Mouse (Mus musculus) spleen, adult 18-20 months (tissue): ENCODE measurements around the gene Suox.
"Not testable (repeated sequence)": the region's sequence is repeated elsewhere in the genome, so short reads cannot be mapped to it uniquely, and the experiment has no call there.

Experiments used
- DNase-seq, 2 experiments: peaks; one replicate each; pipeline ENCODE4 v3.0.0; 2022; ENCODE audit warnings: mixed read lengths in 2 of 2

The Suox gene

DNA sequence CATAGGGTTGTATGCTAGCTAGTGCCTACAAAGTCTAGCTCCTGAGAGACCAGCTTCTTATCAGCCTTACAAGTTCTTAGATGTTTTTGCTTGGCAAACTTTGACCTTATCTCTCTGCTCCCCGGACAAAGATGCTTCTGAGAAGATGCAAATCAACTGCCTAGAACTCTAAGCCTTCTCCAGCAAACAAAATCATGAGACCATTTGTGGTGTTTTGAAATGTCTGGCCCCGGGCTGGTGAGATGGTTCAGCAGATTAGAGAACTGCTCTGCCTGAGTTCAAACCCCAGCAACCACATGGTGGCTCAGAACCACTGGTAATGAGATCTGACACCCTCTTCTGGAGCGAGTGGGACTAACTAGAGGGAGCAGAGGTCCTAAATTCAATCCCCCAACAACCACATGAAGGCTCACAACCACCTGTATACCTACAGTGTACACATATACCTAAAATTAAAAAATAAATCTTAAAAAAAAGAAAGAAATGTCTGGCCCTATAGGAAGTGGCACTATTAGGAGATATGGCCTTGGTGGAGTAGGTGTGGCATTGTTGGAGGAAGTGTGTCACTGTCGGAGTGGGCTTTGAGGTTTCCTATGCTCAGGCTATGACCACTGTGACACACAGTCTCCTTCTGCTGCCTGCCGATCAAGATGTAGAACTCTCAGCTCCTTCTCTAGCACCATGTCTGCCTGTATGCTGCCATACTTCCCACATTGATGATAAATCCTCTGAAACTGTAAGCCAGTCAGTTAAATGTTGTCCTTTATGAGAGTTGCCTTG, 10.2 kb downstream of the Suox start:
- no peak for DNase-seq

DNA sequence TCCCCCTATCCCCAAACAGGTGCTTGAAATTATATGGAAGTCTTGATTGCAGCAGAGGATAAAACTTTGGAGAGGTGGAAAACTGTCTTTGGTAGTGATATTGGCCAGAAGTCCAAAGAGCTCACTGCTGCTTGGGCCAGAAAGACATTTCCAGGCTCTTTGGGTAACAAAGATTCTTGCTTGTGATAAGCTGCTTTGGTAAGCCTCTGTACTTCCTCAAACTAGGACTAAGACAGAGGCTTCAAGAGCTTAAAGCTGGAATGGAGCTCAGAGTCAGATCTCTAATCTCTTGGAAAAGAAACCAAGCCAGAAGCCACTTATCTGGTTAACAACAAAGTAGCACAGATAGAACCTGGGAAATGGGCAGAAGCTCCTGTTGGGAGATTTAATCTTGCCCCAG, 11.4 kb downstream of the Suox start:
- no peak for DNase-seq

DNA sequence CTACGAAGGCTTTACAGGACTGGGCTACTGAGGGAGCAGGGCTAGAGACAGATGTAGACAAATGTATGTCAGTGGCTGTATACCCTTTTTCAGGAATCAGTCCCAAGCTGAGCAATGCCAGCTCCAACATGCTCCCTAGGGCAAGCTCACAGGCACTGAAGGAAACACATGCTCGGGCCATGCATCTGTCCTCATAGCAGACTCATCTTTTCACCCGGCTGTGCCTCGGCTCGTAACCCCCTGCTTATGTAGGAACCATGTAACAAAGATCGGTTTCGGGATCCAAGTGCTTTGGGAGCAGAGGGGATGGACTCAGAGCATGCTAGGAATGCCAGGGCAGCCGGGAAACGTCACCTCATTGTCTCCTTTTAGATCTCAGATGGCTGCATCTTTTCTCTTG, 14.4 kb downstream of the Suox start:
- DNase-seq = no peak

DNA sequence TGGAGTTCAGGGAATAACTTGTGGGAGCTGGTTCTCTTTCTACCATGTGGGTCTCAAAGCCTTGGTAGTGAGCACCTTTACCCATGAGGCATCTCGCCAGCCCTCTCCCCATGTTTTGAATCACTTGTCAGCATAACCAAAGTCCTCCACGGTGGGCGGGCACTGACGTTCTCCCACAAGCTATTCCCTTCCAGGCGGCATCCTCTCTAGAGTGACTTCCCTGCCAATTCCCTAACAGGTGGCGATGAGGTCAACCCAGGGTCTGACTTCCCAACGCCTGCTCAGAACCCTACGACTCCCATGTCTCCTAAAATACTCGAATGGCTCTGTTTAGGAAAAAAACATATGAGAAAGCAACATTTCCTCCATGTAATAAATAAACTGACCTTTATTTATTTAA, 16.0 kb downstream of the Suox start:
- no peak for DNase-seq

DNA sequence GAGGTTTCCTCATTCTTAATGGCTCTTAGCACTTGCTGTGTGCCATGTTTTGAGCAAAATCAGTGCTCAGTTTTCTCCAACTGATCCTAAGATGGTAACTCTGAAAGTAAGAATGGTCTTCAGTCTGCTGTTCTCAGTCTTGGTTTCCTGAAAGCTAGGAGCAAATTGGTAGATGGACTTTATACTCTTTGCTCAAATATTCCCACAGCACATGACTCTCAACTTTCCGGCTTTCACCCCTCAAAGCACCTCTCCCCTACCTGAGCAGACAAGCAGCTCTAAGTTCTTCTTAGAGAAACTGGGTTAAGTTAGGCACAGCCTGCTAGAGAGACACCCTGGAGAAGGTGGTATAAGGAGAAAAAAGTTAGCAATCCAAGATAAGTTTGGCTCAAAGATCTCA, 17.1 kb downstream of the Suox start:
- no peak for DNase-seq

DNA sequence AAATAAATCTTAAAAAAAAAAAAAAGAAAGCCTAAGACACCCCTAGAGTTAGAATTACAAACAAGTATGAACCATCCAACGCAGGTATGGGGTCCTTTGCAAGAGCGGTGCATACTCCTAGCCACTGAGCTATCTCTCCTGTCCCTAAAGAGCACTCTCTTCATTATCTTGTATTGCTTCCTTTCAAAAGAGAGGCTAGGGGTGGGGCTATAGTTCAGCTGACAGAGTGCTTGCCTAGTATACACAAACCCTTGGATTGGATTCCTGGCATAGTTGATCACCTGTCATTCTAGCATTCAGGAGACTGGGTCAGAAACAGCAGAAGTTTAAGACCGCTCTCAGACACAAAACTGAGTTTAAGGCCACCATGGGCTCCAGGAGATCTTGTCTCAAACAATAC, 18.6 kb downstream of the Suox start:
- DNase-seq = no peak

DNA sequence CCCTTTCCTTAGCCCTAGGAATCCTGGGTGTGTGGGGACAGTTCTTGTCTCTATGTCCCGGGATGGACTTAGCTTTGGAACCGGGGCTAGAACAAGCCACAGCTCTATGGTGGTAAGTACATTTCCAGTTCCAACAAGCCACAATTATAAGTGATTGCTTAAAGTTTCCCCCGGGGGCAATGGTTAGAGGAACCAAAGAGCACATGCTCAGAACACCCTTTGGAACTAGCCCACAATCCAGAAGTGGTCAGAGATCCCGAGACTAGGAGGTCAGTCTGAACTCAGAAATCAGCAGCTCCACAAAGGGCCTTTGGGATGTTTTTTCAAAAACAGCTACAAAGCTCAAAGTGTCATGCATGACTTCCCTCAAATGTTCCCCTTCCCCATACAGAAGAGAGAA, 20.0 kb downstream of the Suox start:
- no peak for DNase-seq

DNA sequence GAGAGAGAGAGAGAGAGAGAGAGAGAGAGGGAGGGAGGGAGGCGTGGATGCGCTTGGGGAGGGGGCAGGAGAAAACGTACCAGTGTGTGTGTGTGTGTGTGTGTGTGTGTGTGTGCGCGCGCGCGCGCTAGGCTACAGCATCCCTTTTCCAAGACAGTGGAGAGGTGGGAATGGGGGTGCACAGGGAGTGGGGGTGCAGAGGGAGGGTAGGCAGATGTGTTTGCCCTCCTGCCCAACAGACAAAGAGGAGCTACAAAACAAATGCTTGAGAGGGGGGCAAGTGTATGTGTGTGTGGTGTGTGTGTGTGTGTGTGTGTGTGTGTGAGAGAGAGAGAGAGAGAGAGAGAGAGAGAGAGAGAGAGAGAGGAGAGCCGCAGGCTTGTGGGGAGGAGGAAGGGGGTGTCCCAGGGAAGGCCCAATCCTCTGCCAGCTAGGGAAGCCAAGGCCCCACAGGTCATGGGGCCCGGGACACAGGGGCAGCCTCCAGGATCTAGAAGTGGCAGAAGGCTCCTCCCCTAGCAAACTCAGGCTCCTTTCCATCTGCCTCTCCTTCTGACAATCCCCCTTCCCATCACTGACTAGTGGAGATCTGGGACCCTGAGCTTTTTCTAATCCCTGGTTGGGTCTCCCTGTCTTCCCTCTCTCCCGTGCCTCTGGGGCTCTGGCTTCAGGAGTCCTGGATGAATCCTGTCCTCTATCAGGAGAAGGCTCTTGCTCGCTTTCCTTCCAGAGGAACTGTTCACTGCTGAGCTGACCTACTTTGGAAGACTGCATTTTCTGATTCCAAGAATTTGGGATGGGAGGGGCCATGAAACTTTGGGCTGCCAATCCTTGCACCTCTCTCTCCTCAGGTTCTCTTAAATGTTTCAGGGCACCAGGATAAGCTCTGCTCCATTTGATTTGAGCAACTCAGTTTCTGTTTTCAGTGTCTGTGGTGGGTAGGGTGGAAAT, 27.5 kb downstream of the Suox start:
- no peak for DNase-seq

DNA sequence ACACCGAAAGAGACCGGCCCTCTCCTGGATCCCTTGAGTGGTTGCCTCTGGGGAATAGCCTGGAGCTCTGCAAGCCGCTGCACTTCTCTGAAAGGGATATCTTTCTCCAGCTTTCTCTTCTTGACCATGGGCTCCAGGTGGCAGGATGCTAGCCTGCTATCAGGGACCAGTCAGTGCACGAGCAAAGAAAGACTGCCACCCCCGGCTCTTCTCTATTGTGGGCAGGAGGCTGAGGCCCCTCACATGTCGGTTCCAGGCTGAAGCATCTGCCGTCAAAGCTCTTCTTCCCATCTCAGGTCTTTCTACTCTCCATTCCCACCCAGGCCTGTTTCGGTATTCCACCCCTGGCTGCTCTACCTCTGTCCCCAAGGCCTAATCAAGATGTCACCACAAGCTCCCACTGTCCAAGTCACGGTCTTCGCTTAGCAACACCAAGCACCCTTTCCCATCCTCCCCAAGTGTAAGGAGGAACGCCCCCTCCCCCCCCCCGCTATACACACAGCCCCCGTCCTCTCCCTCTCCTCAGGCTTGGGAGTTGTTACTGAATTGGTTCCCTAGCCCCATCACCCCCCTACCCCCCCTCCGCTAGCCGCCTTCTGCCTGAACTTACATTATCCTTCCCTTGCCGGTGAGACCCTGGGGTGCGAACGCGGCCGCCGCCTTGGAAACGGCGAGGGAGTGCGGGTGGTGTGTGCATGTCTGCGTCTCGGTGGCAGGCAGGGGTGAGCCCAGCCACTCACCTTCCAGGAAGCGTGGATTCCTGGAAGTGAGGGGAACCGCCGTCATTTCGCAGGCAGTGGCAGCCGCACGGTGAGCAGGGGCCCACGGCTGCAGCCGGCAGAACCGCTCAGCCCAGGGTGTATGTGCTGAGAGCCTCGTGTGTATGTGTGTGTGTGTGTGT, 28.5 kb downstream of the Suox start, which contains the start of gene Ikzf4:
Ikzf4 (minus strand) TSS at position 881 of the 901 bp plus-strand sequence.
- no peak for DNase-seq

DNA sequence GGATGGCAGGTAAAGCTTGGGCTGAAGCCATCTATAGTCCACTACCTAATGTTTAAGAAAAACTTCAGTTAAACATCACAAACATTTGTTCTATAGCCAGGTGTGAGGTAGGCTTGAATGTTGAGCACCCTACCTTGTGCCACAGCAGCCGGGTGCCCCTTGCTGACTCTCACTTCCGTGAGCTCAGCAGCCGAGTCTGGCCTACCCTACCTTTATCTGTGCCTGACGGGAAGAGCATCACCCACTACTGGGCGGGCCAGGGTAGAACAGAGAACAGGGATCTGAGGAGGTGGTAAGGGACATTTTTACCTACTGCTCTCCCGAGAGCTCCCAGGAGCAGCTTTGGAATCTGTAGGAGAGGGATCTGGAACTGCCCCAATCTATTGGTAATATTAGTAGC, 31.1 kb downstream of the Suox start:
- DNase-seq = no peak

DNA sequence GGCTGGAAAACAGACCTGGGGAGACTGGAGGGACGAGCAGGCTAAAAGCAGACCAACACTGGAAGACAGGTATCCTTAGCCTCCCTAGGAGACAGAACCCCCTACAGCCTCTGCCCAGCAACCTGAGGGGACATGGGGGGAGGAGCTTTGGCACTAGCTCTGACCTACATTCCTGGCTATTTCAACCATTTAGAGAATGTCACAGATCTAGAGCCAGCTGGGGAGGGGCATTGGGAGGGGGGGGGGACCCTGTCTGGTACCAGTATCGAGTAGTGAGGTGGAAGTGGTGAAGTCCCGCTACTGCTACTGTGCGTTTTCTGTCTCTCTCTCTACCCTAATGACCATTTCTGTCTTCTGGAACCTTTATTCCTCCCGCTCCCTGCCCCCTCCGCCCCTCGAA, 32.0 kb downstream of the Suox start:
- no peak for DNase-seq

DNA sequence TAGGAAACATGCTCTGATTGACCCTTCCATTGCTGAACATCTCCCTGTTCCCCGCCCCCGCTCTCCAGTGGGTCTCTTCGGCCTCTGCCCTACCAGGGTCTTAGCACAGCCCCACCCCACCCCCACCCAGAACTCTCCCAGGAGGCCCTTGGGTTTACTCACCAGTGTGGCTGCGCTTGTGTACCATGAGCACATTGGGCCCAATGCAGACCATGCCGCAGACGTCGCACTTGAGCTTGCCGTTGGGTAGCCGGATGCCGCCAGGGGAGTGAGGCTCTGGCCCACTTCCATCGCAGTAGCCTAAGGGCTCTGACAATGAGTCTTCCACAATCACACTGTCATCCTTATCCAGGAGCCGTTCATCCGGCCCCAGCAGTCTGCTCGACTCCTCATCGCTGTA, 33.0 kb downstream of the Suox start:
- DNase-seq = no peak

DNA sequence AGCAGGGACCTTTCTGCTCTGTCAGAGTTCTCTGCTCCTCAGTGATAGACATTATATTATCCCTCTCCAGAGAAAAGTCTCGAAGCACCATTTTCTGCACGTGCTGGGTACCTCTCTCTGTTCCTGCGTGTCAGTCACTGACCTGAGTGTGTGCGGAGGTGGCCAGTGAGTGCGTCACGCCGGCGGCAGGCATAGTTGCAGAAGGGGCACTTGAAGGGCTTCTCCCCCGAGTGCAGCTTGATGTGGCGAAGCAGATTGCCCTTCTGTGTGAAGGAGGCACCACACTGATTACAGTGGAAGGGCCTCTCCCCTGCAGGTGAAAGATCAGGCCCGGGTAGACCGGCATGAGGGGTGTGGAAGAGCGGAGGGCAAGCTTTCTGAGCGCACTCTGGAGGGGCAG, 33.9 kb downstream of the Suox start:
- no peak for DNase-seq

DNA sequence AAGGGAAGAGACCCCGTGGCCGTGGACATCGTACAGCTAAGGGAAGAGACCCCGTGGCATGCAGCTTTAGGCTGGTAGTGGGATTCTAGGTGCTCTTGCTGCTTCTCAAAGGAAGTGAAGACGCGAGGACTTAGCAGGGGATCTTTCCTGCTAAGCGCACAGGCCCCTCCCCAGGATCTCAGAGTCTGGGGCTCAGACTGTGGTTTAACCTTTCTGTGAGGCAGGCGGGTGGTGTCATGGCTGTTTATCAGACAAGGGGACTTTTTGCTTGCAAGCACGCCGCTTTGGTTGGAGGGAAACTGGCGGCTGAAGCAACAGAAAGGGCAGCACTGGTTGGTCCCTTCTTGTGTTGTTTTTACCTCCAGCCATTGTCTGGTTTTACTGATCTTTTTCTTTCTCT, 36.9 kb downstream of the Suox start:
- DNase-seq = peak in 1 of 2 experiments; percentile 27

DNA sequence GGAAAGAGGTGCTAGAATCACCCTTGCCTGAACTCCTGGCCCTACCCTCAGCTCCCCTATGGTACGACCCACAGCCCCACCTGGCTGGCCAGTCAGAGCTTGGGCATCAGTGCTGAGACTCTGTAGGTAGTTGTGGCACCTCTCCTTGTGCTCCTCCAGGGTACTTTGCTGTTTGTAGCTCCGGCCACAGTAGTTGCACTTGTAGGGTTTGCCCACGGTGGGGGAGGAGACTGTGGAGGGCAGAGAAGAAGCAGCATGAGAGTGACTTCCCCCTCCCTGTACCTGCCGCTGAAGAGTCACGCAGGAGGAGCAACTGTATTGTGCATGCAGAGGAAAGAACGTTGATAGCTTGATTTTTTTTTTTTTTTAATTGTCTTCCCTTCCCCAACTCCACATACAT, 37.3 kb downstream of the Suox start:
- no peak for DNase-seq

DNA sequence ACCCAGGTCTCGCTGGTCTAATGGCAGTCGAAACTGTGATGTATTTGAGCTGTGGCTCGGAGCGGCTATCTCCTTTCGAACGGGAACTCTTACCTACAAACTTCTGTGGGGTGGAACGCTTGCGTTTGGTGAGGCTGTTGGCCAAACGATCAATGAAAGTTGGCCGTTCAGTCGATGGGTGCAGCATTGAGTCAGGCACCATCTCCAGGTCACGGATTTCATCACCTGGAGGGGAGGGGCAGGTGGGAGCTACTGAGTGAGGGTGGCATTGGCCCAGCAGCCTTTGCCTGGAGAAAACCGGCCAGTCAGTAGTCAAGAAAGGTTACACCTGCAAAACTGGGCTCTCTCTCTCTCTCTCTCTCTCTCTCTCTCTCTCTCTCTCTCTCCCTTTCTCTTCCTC, 38.2 kb downstream of the Suox start:
- DNase-seq = no peak

DNA sequence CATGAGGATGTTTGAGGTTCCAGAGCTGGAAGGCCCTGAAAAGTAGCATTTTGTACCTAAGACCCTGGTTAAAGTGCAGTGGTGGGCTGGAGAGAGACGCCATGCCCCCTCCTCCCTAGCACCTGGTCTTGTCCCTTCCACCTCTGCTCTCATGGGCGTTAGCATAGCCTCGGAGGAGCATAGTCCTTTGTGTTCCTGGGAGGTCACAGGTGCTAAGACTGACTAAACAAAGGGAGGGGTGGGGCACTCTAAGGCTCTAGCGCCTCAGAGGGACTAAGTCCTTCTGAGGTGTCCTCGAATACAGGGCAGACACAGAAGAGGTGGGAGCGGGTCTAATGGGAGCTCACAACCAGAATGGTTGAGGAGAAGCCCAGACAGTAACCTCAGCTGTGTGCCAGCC, 42.3 kb downstream of the Suox start:
- no peak for DNase-seq

DNA sequence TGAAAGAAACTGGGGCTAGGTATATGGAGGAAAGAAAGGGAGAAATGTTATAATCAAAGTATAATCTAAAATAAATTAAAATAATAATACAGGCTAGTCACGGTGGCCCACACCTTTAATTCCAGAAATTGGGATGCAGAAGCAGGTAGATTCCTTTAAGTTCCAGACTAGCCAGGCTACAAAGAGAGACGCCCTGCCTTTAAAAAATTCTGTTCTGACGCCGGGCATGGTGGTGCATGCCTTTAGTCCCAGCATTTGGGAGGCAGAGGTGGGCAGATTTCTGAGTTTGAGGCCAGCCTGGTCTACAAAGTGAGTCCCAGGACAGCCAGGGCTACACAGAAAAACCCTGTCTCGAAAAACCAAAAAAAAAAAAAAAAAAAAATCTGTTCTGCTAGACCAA, 43.6 kb downstream of the Suox start:
- not testable (repeated sequence) for DNase-seq

DNA sequence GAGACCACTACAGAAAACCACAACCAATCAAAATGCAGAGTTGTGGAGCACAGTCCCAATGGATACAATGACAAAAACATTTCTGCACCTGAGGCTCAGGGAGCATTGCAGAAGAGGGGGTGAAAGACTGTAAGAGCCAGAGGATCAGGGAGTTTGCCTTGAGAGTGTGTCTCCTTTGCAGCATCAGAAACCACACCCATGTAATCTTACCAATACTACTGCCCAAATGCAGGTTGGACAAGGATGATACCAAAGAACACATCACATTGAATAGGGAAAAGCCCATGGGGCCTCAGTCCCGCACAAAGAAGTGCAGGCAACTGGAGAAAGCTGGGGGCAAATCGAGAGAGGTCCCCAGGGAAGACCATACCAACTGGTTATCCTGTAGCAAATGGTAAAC, 44.1 kb downstream of the Suox start:
- no peak for DNase-seq

DNA sequence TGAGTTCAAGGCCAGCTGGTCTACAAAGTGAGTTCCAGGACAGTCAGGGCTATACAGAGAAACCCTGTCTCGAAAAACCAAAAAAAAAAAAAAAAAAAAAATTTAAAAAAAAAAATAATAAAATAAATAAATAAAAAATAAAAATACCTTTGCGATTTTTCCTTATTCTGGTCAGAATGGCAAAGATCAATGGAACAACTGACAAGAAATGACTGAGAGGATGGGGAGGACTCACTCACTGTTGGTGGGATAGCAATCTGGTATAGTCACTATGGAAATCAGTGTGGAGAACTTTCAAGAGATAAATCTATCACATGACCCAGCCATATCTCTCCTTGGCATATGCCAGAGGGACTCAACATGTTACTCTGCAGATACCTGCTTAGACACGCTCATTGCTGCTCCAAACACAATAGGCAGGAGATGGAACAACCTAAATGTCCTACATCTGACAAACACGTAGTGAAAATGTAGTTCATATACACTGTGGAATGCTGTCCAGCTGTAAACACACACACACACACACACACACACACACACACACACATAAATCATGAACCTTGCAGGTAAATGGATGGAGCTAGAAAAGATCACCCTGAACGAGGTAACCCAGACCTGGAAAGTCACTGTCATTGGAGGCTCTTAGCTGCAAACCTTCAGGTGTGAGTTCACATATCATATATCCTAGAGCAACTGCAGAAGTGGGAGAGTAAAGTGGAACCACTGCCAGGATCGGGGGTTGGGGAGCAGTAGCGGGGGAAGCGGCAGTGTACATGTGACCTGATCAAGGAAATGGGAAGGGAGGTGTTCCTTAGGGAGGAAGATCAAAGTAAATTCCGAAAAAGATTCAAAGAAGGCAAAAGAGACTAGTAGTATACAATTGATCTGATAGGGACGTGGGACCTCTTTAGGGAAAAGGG, 46.2 kb downstream of the Suox start:
- DNase-seq = no peak
